Mouse (Mus musculus): ENCODE data around the gene Tor1aip2. TPM values are rescaled to one million over a fixed set of nuclear protein-coding genes. Genes with fewer than 3 reads are reported as not detected.
A peak's percentile ranks its signal among the peaks of the same experiment; 100 is the strongest.

Gene Tor1aip2
- polyA plus RNA-seq, 1 experiment from 2014 or later: 67.0 TPM

DNA sequence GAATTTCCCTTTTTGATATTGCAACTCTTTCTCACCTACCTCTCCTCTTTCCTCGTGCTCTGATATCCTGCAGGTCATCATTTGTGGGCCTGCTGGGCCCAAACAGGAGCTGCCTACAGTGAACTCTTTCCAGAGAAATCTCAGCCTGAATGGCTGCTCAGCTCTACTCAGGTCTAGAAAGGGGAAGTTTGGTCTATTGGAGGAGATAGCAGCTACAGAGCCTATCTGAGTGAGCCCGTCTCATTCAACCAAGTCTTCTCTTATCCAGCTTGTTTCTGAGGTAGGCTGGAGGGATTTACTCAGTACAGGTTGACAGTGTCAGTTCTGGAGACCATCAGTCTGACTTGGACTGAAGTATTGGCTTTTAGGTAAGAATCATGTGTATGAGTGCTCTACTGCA is 68.6 kb downstream of the Tor1aip2 start:
- Histone ChIP-seq H3K36me3 (ENCODE audit: control insufficient read depth, insufficient read depth, low read length) (no peaks in the 10 kb centered on the region), H3K9me3 (ENCODE audit: control insufficient read depth, low read length) (no peaks in the 10 kb centered on the region), H3K4me2 (replicated peaks; ENCODE audit: low read depth) (no peak overlapping the region), H3K27me3 (ENCODE audit: control insufficient read depth, insufficient read depth, low read length) (no peaks in the 10 kb centered on the region), H3K4me3 (ENCODE audit: low read depth, low read length) (no peak overlapping the region), H3K4me1 (replicated peaks; ENCODE audit: control insufficient read depth, insufficient read depth) (no peaks in the 10 kb centered on the region), H3K9ac (ENCODE audit: low read length) (no peak overlapping the region), H3K27ac (replicated peaks) (no peak overlapping the region)
- TF ChIP-seq CTCF (IDR thresholded peaks at IDR 0.05; ENCODE audit: low read depth) (no peak), EP300 (optimal IDR thresholded peaks at IDR 0.05) (no peak)
- WGBS: 87% methylated on average over 2 of the region's 2 CpGs
- ATAC-seq (ENCODE audit: low FRiP score, low TSS enrichment) (no peak), DNase-seq (ENCODE audit: low spot score) (no peak)

- no peaks in the 10 kb centered on the region for H3K9me3 ChIP-seq (ENCODE audit: control insufficient read depth, low read length)
- H3K4me1 ChIP-seq (replicated peaks; ENCODE audit: control insufficient read depth, insufficient read depth): no peaks in the 10 kb centered on the region
- ATAC-seq (ENCODE audit: low FRiP score, low TSS enrichment): no peak
- no peak for DNase-seq (ENCODE audit: low spot score)
- no peak overlapping the region for H3K9ac ChIP-seq (ENCODE audit: low read length)
- no peak overlapping the region for H3K4me2 ChIP-seq (replicated peaks; ENCODE audit: low read depth)
- H3K27ac ChIP-seq (replicated peaks): no peak overlapping the region
- H3K36me3 ChIP-seq (ENCODE audit: control insufficient read depth, insufficient read depth, low read length): no peaks in the 10 kb centered on the region
- no peak overlapping the region for H3K4me3 ChIP-seq (ENCODE audit: low read depth, low read length)
- H3K27me3 ChIP-seq (ENCODE audit: control insufficient read depth, insufficient read depth, low read length): no peaks in the 10 kb centered on the region
- TF ChIP-seq EP300 (optimal IDR thresholded peaks at IDR 0.05) (no peak), CTCF (IDR thresholded peaks at IDR 0.05; ENCODE audit: low read depth) (no peak)
- WGBS: 61% methylated on average over 2 of the region's 2 CpGs
Observed at GRCm38 (mm10) chr1:156105381-156105780, 70.2 kb downstream of the Tor1aip2 start.

- DNase-seq (ENCODE audit: low spot score) (no peak), ATAC-seq (ENCODE audit: low FRiP score, low TSS enrichment) (no peak)
- no peak overlapping the region for H3K27ac ChIP-seq (replicated peaks)
- TF ChIP-seq CTCF (IDR thresholded peaks at IDR 0.05; ENCODE audit: low read depth) (no peak), EP300 (optimal IDR thresholded peaks at IDR 0.05) (no peak)
- H3K27me3 ChIP-seq (ENCODE audit: control insufficient read depth, insufficient read depth, low read length): no peaks in the 10 kb centered on the region
- H3K4me2 ChIP-seq (replicated peaks; ENCODE audit: low read depth): no peak overlapping the region
- no peak overlapping the region for H3K9ac ChIP-seq (ENCODE audit: low read length)
- 72% methylated on average over 2 of the region's 2 CpGs for WGBS
- no peaks in the 10 kb centered on the region for H3K9me3 ChIP-seq (ENCODE audit: control insufficient read depth, low read length)
- no peaks in the 10 kb centered on the region for H3K4me1 ChIP-seq (replicated peaks; ENCODE audit: control insufficient read depth, insufficient read depth)
- no peaks in the 10 kb centered on the region for H3K36me3 ChIP-seq (ENCODE audit: control insufficient read depth, insufficient read depth, low read length)
- no peak overlapping the region for H3K4me3 ChIP-seq (ENCODE audit: low read depth, low read length)
Observed at GRCm38 (mm10) chr1:156107424-156107823, 72.2 kb downstream of the Tor1aip2 start.

- Histone ChIP-seq H3K9ac (ENCODE audit: low read length) (no peak overlapping the region), H3K4me2 (replicated peaks; ENCODE audit: low read depth) (no peak overlapping the region), H3K36me3 (ENCODE audit: control insufficient read depth, insufficient read depth, low read length) (no peaks in the 10 kb centered on the region), H3K27me3 (ENCODE audit: control insufficient read depth, insufficient read depth, low read length) (no peaks in the 10 kb centered on the region), H3K4me1 (replicated peaks; ENCODE audit: control insufficient read depth, insufficient read depth) (no peaks in the 10 kb centered on the region), H3K27ac (replicated peaks) (no peak overlapping the region), H3K9me3 (ENCODE audit: control insufficient read depth, low read length) (no peaks in the 10 kb centered on the region), H3K4me3 (ENCODE audit: low read depth, low read length) (no peak overlapping the region)
- DNase-seq (ENCODE audit: low spot score) (no peak), ATAC-seq (ENCODE audit: low FRiP score, low TSS enrichment) (no peak)
- TF ChIP-seq EP300 (optimal IDR thresholded peaks at IDR 0.05): no peak
- no peak for TF ChIP-seq CTCF (IDR thresholded peaks at IDR 0.05; ENCODE audit: low read depth)
- 56% methylated on average over 10 of the region's 10 CpGs for WGBS
Observed at GRCm38 (mm10) chr1:156108400-156108799, 73.2 kb downstream of the Tor1aip2 start.

GRCm38 (mm10) chr1:156111090-156111489 is 75.9 kb downstream of the Tor1aip2 start:
- peak; percentile 38 for DNase-seq (ENCODE audit: low spot score)
- Histone ChIP-seq H3K4me3 (ENCODE audit: low read depth, low read length) (no peak overlapping the region), H3K4me1 (replicated peaks; ENCODE audit: control insufficient read depth, insufficient read depth) (no peaks in the 10 kb centered on the region), H3K9ac (ENCODE audit: low read length) (no peak overlapping the region), H3K27me3 (ENCODE audit: control insufficient read depth, insufficient read depth, low read length) (0 out of 2 replicates have a peak, but pooled peaks cover 3% of the 10 kb centered on the region), H3K9me3 (ENCODE audit: control insufficient read depth, low read length) (no peaks in the 10 kb centered on the region), H3K36me3 (ENCODE audit: control insufficient read depth, insufficient read depth, low read length) (no peaks in the 10 kb centered on the region), H3K4me2 (replicated peaks; ENCODE audit: low read depth) (no peak overlapping the region), H3K27ac (replicated peaks) (no peak overlapping the region)
- 71% methylated on average over 9 of the region's 9 CpGs for WGBS
- ATAC-seq (ENCODE audit: low FRiP score, low TSS enrichment): no peak
- TF ChIP-seq EP300 (optimal IDR thresholded peaks at IDR 0.05) (no peak), CTCF (IDR thresholded peaks at IDR 0.05; ENCODE audit: low read depth) (peak; percentile 59)

DNA sequence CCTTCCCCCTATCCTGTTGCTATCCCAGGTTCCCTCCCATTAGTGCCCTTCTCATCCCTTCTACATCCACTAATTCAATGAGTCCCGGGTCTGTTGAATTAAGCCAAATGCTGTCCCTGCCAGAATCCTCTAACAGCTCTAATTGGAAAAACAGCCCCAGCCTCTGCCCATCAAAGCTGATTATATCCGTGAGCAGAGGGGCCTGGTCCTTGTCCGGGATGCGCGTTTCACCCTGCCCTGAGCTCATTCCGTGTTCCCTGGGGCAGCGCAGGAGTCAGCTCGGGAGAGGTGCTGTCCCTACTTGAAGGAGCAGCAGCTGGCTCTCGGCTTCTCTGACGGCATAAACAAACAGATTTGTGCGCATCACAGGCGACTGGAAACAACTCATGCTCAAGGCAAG is 76.5 kb downstream of the Tor1aip2 start:
- Histone ChIP-seq H3K27ac (replicated peaks) (no peak overlapping the region), H3K27me3 (ENCODE audit: control insufficient read depth, insufficient read depth, low read length) (0 out of 2 replicates have a peak, but pooled peaks cover 3% of the 10 kb centered on the region), H3K4me3 (ENCODE audit: low read depth, low read length) (no peak overlapping the region), H3K36me3 (ENCODE audit: control insufficient read depth, insufficient read depth, low read length) (no peaks in the 10 kb centered on the region), H3K9ac (ENCODE audit: low read length) (no peak overlapping the region), H3K9me3 (ENCODE audit: control insufficient read depth, low read length) (no peaks in the 10 kb centered on the region), H3K4me1 (replicated peaks; ENCODE audit: control insufficient read depth, insufficient read depth) (no peaks in the 10 kb centered on the region), H3K4me2 (replicated peaks; ENCODE audit: low read depth) (no peak overlapping the region)
- 25% methylated on average over 12 of the region's 12 CpGs for WGBS
- ATAC-seq (ENCODE audit: low FRiP score, low TSS enrichment) (no peak), DNase-seq (ENCODE audit: low spot score) (no peak)
- TF ChIP-seq EP300 (optimal IDR thresholded peaks at IDR 0.05) (no peak), CTCF (IDR thresholded peaks at IDR 0.05; ENCODE audit: low read depth) (no peak)

All from stomach, postnatal 0 days (tissue).